ENCODE assay signal across 8 mouse cellular contexts in genomic region chr10:39811507-39811906, GRCm38 (mm10).
DNase-seq lines count a peak whose midpoint lies in the region; ATAC-seq lines count a peak whose summit lies in the region.

No protein-coding gene starts in this region.

- H3K9me3 ChIP-seq in midbrain, embryonic 14.5 days (ENCODE audit: control insufficient read depth, low read length): no peaks in the 10 kb centered on the region
- H3K9me3 ChIP-seq in midbrain, embryonic 16.5 days (replicated peaks; ENCODE audit: control insufficient read depth, low read length, poor library complexity, severe bottlenecking): no peaks in the 10 kb centered on the region

- ATAC-seq in midbrain, embryonic 14.5 days (ENCODE audit: low FRiP score, low TSS enrichment): no peak
- no peak for ATAC-seq in midbrain, embryonic 16.5 days
- peak; percentile 98 for ATAC-seq in megakaryocyte progenitor cell, adult 5-6 weeks (replicated peaks; ENCODE audit: poor library complexity)

- H3K36me3 ChIP-seq in midbrain, embryonic 14.5 days (ENCODE audit: control insufficient read depth, insufficient read depth, low read length): peaks cover 58% of the 10 kb centered on the region
- peaks cover 26% of the 10 kb centered on the region for H3K36me3 ChIP-seq in midbrain, embryonic 16.5 days (ENCODE audit: control insufficient read depth, insufficient read depth, low read length)

- no peak overlapping the region for H3K4me2 ChIP-seq in midbrain, embryonic 14.5 days (ENCODE audit: low read length)
- H3K4me2 ChIP-seq in midbrain, embryonic 16.5 days (ENCODE audit: low read length): no peak overlapping the region

- DNase-seq in adrenal gland, adult (ENCODE audit: inconsistent age in 2 of 2, low spot score in 1 of 2): peak; percentile 17 to 64
- DNase-seq in adrenal gland, postnatal 4 days (ENCODE audit: low spot score in 2 of 2): no peak
- DNase-seq in midbrain, embryonic 14.5 days: peak; percentile 51
- DNase-seq in cerebellum, postnatal 14 days: peak; percentile 42 to 73
- peak; percentile 14 for DNase-seq in hindlimb bud, embryonic 11.5 days (ENCODE audit: extremely low spot score, low read depth, low spot score)
- peak; percentile 66 for DNase-seq in thymus, postnatal 0 days (ENCODE audit: low spot score)

- H3K27me3 ChIP-seq in midbrain, embryonic 14.5 days (ENCODE audit: control insufficient read depth, insufficient read depth, low read length): no peaks in the 10 kb centered on the region
- no peaks in the 10 kb centered on the region for H3K27me3 ChIP-seq in midbrain, embryonic 16.5 days (ENCODE audit: control insufficient read depth, insufficient read depth, low read depth, low read length)

- H3K27ac ChIP-seq in midbrain, embryonic 14.5 days (replicated peaks; ENCODE audit: low read depth, low read length): no peak overlapping the region
- no peak overlapping the region for H3K27ac ChIP-seq in midbrain, embryonic 16.5 days (ENCODE audit: low read length)

- H3K9ac ChIP-seq in midbrain, embryonic 14.5 days (replicated peaks; ENCODE audit: low read length): no peak overlapping the region
- H3K9ac ChIP-seq in midbrain, embryonic 16.5 days (ENCODE audit: low read depth, low read length): no peak overlapping the region

- no peaks in the 10 kb centered on the region for H3K4me1 ChIP-seq in midbrain, embryonic 14.5 days (ENCODE audit: control insufficient read depth, insufficient read depth, low read length)
- H3K4me1 ChIP-seq in midbrain, embryonic 16.5 days (ENCODE audit: control insufficient read depth, insufficient read depth, low read length): no peaks in the 10 kb centered on the region

- 68% methylated on average over 3 of the region's 3 CpGs for WGBS in midbrain, embryonic 14.5 days
- 69% methylated on average over 3 of the region's 3 CpGs for WGBS in midbrain, embryonic 16.5 days

- H3K4me3 ChIP-seq in midbrain, embryonic 14.5 days (replicated peaks; ENCODE audit: low read depth, low read length): no peak overlapping the region
- no peak overlapping the region for H3K4me3 ChIP-seq in midbrain, embryonic 16.5 days (ENCODE audit: low read depth, low read length)

Comparison
In these comparisons a context has a peak if more than half of its experiments do, and no peak if none do; other contexts are left out.
1. DNase-seq: peak in adrenal gland, adult (2 of 2), midbrain, embryonic 14.5 days (single experiment), cerebellum, postnatal 14 days (2 of 2), hindlimb bud, embryonic 11.5 days (single experiment) and thymus, postnatal 0 days (single experiment); none in adrenal gland, postnatal 4 days (0 of 2).